Mouse (Mus musculus): ENCODE results near the gene Myoz2. TPM values are rescaled to one million over a fixed set of nuclear protein-coding genes. Genes with fewer than 3 reads are reported as not detected.

Myoz2 gene
- 1,000 to 10,000 TPM; 1,454 to 1,834 TPM for total RNA-seq (2021)
- polyA plus RNA-seq (2012; rRNA removed), result 691 and 950 TPM in 2 replicates
- long read RNA-seq, transcript Myoz2-201 (6 exons, 1,181 nt), result major isoform, 517 of 584 reads
- long read RNA-seq, transcript Myoz2-202 (3 exons, 2,412 nt), result minor isoform, 5 of 584 reads
- long read RNA-seq, transcript Myoz2-204 (6 exons, 824 nt), result minor isoform, 9 of 584 reads
- long read RNA-seq, transcript Myoz2-203 (7 exons, 871 nt), result minor isoform, 7 of 584 reads
- long read RNA-seq, partial matches to known transcripts, result 16 of 584 reads
- long read RNA-seq, other reads (novel, unspliced or antisense), result 30 of 584 reads

DNA sequence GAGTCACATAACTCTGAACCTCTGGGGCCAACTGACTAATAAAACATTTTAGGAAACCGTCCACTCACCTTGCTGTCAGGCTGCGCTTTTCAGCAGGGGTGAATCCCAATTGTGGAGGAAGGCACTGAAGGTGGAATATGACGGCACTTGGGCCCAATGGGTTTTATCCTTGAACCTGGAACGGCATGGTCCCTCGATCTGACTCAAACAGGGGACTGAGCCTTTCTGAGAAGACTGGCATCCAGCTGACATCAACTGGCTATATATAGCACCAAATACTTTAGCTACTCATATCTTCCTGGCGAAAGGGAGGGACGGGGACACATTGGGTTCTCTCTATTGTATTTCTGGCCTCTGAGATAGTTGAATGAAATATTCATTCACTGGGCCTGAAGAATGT is at the start of gene Myoz2:
Myoz2 (minus strand) TSS at position 264 of the 400 bp plus-strand sequence.
- intact Hi-C loops (cut with DNase I), result loop anchor here (2.0 to 5.0 kb wide), 2 partner anchors 38 to 52 kb away; no protein-coding TSS in a partner anchor
- Histone ChIP-seq H3K36me3 (ENCODE audit: control insufficient read depth, insufficient read depth, low read length) (peaks cover 3% of the 10 kb centered on the region; the same call in 1 of the 2 replicates), H3K9ac (ENCODE audit: low read depth, low read length) (peak within 1 kb of the TSS; percentile 82), H3K4me1 (ENCODE audit: control insufficient read depth, insufficient read depth, low read length) (peaks cover 2% of the 10 kb centered on the region; the same call in 1 of the 2 replicates), H3K4me3 (peak within 1 kb of the TSS; percentile 51), H3K79me2 (replicated peaks; ENCODE audit: control insufficient read depth, insufficient read depth, low read length) (no peaks in the 10 kb centered on the region), H3K27ac (peak within 1 kb of the TSS; percentile 96), H3K27me3 (ENCODE audit: control insufficient read depth, insufficient read depth, low read length) (no peaks in the 10 kb centered on the region)
- peak; percentile 52 to 67 for DNase-seq
- WGBS, result 48% methylated on average over 7 of the region's 7 CpGs
- no peak for TF ChIP-seq CTCF (IDR thresholded peaks at IDR 0.05)
- peak; percentile 91 for TF ChIP-seq EP300 (IDR thresholded peaks at IDR 0.05; ENCODE audit: insufficient read depth, low read depth, low read length)
- TF ChIP-seq POLR2A (IDR thresholded peaks at IDR 0.05; ENCODE audit: insufficient read depth, low read depth, low read length), result peak; percentile 90

DNA sequence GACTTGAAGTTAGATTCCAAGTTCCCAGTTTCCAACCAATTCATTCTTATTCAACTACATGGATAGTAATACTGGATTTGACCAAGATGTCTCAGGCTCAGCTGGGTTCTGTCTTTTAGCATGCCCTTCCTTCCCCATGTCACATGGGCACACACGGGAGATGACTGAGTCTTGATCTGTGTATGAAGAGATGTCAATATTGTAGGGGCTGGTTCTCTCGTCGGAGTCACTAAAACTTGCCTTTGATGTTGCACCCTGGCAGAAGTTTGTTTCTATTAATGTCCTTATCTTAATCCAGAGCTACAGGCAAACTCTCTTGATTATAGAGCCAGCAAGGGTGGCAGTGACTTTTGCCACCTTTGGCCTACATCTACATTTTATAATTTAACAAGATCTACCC is 46.9 kb upstream of the Myoz2 start:
- H3K4me1 ChIP-seq (ENCODE audit: control insufficient read depth, insufficient read depth, low read length), result peaks cover 7% of the 10 kb centered on the region
- 62% methylated on average over 3 of the region's 3 CpGs for WGBS
- H3K27ac ChIP-seq, result peak overlapping the region; percentile 78
- H3K9ac ChIP-seq (ENCODE audit: low read depth, low read length), result no peak overlapping the region
- DNase-seq, result peak in 1 of 2 experiments; percentile 19
- H3K79me2 ChIP-seq (replicated peaks; ENCODE audit: control insufficient read depth, insufficient read depth, low read length), result no peaks in the 10 kb centered on the region
- intact Hi-C loops (cut with DNase I), result no loop called here
- no peak for TF ChIP-seq CTCF (IDR thresholded peaks at IDR 0.05)
- TF ChIP-seq POLR2A (IDR thresholded peaks at IDR 0.05; ENCODE audit: insufficient read depth, low read depth, low read length), result no peak
- no peak for TF ChIP-seq EP300 (IDR thresholded peaks at IDR 0.05; ENCODE audit: insufficient read depth, low read depth, low read length)
- peaks cover 5% of the 10 kb centered on the region for H3K36me3 ChIP-seq (ENCODE audit: control insufficient read depth, insufficient read depth, low read length)
- H3K27me3 ChIP-seq (ENCODE audit: control insufficient read depth, insufficient read depth, low read length), result no peaks in the 10 kb centered on the region
- H3K4me3 ChIP-seq, result no peak overlapping the region

GRCm38 (mm10) chr3:123080943-123081342 is 46.1 kb upstream of the Myoz2 start:
- Histone ChIP-seq H3K4me1 (ENCODE audit: control insufficient read depth, insufficient read depth, low read length) (peaks cover 3% of the 10 kb centered on the region), H3K79me2 (replicated peaks; ENCODE audit: control insufficient read depth, insufficient read depth, low read length) (no peaks in the 10 kb centered on the region), H3K27me3 (ENCODE audit: control insufficient read depth, insufficient read depth, low read length) (no peaks in the 10 kb centered on the region), H3K36me3 (ENCODE audit: control insufficient read depth, insufficient read depth, low read length) (peaks cover 5% of the 10 kb centered on the region), H3K27ac (peak overlapping the region; percentile 78), H3K9ac (ENCODE audit: low read depth, low read length) (no peak overlapping the region), H3K4me3 (no peak overlapping the region)
- DNase-seq, result no peak
- intact Hi-C loops (cut with DNase I), result no loop called here
- WGBS, result 69% methylated on average over 7 of the region's 7 CpGs
- TF ChIP-seq EP300 (IDR thresholded peaks at IDR 0.05; ENCODE audit: insufficient read depth, low read depth, low read length), result no peak
- TF ChIP-seq POLR2A (IDR thresholded peaks at IDR 0.05; ENCODE audit: insufficient read depth, low read depth, low read length), result no peak
- no peak for TF ChIP-seq CTCF (IDR thresholded peaks at IDR 0.05)

GRCm38 (mm10) chr3:123080017-123080725 is 45.4 kb upstream of the Myoz2 start:
- no peak for TF ChIP-seq EP300 (IDR thresholded peaks at IDR 0.05; ENCODE audit: insufficient read depth, low read depth, low read length)
- TF ChIP-seq POLR2A (IDR thresholded peaks at IDR 0.05; ENCODE audit: insufficient read depth, low read depth, low read length), result no peak
- no peak for TF ChIP-seq CTCF (IDR thresholded peaks at IDR 0.05)
- intact Hi-C loops (cut with DNase I), result no loop called here
- H3K27me3 ChIP-seq (ENCODE audit: control insufficient read depth, insufficient read depth, low read length), result no peaks in the 10 kb centered on the region
- WGBS, result 80% methylated on average over 19 of the region's 19 CpGs
- peaks cover 3% of the 10 kb centered on the region for H3K4me1 ChIP-seq (ENCODE audit: control insufficient read depth, insufficient read depth, low read length)
- no peaks in the 10 kb centered on the region for H3K79me2 ChIP-seq (replicated peaks; ENCODE audit: control insufficient read depth, insufficient read depth, low read length)
- H3K4me3 ChIP-seq, result no peak overlapping the region
- peaks cover 5% of the 10 kb centered on the region for H3K36me3 ChIP-seq (ENCODE audit: control insufficient read depth, insufficient read depth, low read length)
- no peak overlapping the region for H3K9ac ChIP-seq (ENCODE audit: low read depth, low read length)
- DNase-seq, result no peak
- no peak overlapping the region; the same call in 1 of the 2 replicates for H3K27ac ChIP-seq

DNA sequence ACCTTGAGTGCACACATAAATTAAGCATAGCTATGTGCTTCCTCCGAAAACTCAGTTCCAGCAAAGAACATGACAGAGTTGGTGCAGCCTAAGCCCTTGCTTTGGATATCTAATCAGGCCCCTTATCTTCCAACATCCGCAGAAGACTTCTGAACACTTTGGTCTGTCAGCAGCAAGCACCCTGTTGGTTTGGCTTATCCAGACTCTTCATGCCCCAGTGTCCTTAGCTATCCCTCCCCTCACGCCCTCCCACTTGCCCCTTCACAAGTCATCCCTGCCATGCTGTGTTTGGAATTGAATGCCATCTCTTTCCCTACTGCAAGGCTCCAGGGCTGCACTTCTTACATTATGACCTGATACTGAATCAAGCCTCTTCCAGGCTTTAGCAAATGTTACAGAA is 40.9 kb upstream of the Myoz2 start:
- H3K36me3 ChIP-seq (ENCODE audit: control insufficient read depth, insufficient read depth, low read length), result no peaks in the 10 kb centered on the region
- H3K27ac ChIP-seq, result no peak overlapping the region
- no peaks in the 10 kb centered on the region for H3K79me2 ChIP-seq (replicated peaks; ENCODE audit: control insufficient read depth, insufficient read depth, low read length)
- DNase-seq, result no peak
- TF ChIP-seq POLR2A (IDR thresholded peaks at IDR 0.05; ENCODE audit: insufficient read depth, low read depth, low read length) (no peak), EP300 (IDR thresholded peaks at IDR 0.05; ENCODE audit: insufficient read depth, low read depth, low read length) (no peak), CTCF (IDR thresholded peaks at IDR 0.05) (no peak)
- H3K4me3 ChIP-seq, result no peak overlapping the region
- H3K9ac ChIP-seq (ENCODE audit: low read depth, low read length), result no peak overlapping the region
- WGBS, result 44% methylated on average over 3 of the region's 3 CpGs
- intact Hi-C loops (cut with DNase I), result no loop called here
- H3K27me3 ChIP-seq (ENCODE audit: control insufficient read depth, insufficient read depth, low read length), result no peaks in the 10 kb centered on the region
- peaks cover 1% of the 10 kb centered on the region; the same call in 1 of the 2 replicates for H3K4me1 ChIP-seq (ENCODE audit: control insufficient read depth, insufficient read depth, low read length)

DNA sequence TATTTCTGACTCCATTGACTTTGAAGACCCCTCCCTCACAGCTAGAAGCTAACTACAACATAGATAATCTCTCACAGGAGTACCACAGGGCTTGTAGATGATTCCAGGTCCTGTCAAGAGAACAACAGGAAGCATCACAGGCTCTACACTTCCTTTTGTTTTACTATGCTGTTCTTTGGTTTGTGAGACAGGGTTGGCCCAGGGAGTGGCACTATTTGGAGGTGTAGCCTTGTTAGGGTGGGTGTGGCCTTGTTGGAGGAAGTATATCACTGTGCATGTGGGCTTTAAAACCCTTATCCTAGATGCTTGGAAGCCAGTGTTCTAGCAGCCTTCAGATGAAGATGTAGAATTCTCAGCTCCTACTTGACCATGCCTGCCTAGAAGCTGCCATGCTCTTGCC is 40.2 kb upstream of the Myoz2 start:
- H3K4me1 ChIP-seq (ENCODE audit: control insufficient read depth, insufficient read depth, low read length), result peaks cover 1% of the 10 kb centered on the region; the same call in 1 of the 2 replicates
- peaks cover 3% of the 10 kb centered on the region; the same call in 1 of the 2 replicates for H3K36me3 ChIP-seq (ENCODE audit: control insufficient read depth, insufficient read depth, low read length)
- H3K27ac ChIP-seq, result no peak overlapping the region
- H3K4me3 ChIP-seq, result no peak overlapping the region
- no peaks in the 10 kb centered on the region for H3K79me2 ChIP-seq (replicated peaks; ENCODE audit: control insufficient read depth, insufficient read depth, low read length)
- intact Hi-C loops (cut with DNase I), result no loop called here
- H3K27me3 ChIP-seq (ENCODE audit: control insufficient read depth, insufficient read depth, low read length), result no peaks in the 10 kb centered on the region
- H3K9ac ChIP-seq (ENCODE audit: low read depth, low read length), result no peak overlapping the region
- TF ChIP-seq EP300 (IDR thresholded peaks at IDR 0.05; ENCODE audit: insufficient read depth, low read depth, low read length) (no peak), CTCF (IDR thresholded peaks at IDR 0.05) (no peak), POLR2A (IDR thresholded peaks at IDR 0.05; ENCODE audit: insufficient read depth, low read depth, low read length) (no peak)
- DNase-seq, result no peak
